Comparison of ENCODE assay signal across 1 mouse cellular context in genomic region chr3:61368446-61368845, GRCm38 (mm10).
TF ChIP-seq lines count a peak whose summit lies in the region.

No protein-coding gene starts in this region.

TF ChIP-seq in myocyte, 11 proteins besides CTCF, POLR2A, EP300 and RAD21 (continued from another document):
- TF ChIP-seq SRF (IDR thresholded peaks at IDR 0.05; ENCODE audit: control insufficient read depth, insufficient read length, low read depth): no peak
- TF ChIP-seq E2F4 (IDR thresholded peaks at IDR 0.05; ENCODE audit: insufficient read depth): no peak
- no peak for TF ChIP-seq TCF3 (IDR thresholded peaks at IDR 0.05; ENCODE audit: insufficient read length, low read depth)
- TF ChIP-seq MYOD1 (IDR thresholded peaks at IDR 0.05; ENCODE audit: control insufficient read depth in 1 of 3, insufficient read length in 2 of 3, low read depth in 2 of 3): no peak
- no peak for TF ChIP-seq MAX (IDR thresholded peaks at IDR 0.05; ENCODE audit: low read depth)
- no peak for TF ChIP-seq REST (IDR thresholded peaks at IDR 0.05; ENCODE audit: insufficient read depth, insufficient read length)
TF ChIP-seq in myocyte: peak in this region for 0.
